11 mouse cellular contexts compared by ENCODE assay signal in the genomic region with DNA sequence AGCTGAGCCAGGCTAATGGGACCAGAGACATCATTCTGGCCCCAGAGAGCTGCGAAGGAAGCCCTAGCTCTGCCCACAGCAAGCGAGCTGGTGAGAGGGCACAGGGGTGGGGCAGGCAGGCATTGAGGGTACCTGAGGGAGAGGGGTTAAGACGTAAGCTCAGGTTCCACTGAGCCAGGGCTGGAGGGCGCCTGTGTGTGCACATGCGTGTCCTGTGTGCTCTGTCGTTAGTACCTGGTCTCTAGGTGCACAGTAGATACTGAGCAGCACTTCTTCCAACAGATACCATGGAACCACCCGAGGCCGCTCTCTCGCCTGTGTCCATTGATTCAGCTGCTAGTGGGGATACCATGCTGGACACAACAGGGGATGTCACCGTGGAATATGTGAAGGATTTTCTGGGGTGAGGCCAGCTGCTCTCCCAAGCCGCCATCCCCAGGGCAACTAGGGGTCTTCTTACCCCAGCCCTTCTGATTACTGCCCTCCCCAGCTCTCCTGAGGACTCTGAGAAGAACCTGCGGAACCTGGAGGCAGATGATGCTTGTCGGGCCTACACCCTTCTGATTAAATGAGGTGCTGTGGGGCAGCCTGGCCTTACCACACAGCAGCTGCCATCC. TPM values are rescaled to one million over a fixed set of nuclear protein-coding genes. Genes with fewer than 3 reads are reported as not detected.
DNase-seq lines count a peak whose midpoint lies in the region.
"Had no signal": no experiment of that assay in that cellular context is flagged by ENCODE, and none has a peak within 500 bp of the region (broad histone marks: within the 10 kb centered on the region; RNA-seq: fewer than 3 reads in every experiment).

No protein-coding gene starts in this region.

- DNase-seq in adrenal gland, postnatal 14 days: peak; percentile 9
- DNase-seq in adrenal gland, adult 18-20 months (ENCODE audit: low spot score in 2 of 2): no peak
- peak; percentile 9 to 10 for DNase-seq in cerebellum, postnatal 25 days
- no peak for DNase-seq in cerebellum, postnatal 36 days
- peak; percentile 90 for DNase-seq in heart, adult 11 months
- no peak for DNase-seq in heart, adult 18-20 months
- peak; percentile 38 for DNase-seq in testis, postnatal 10 days (ENCODE audit: low spot score)
- no peak for DNase-seq in testis, postnatal 14 days (ENCODE audit: low spot score)
- DNase-seq: embryo, embryonic 11 days; gastrocnemius, postnatal 10 days; kidney, adult 2 months had no signal

RNA-seq across cellular contexts. Expression of gene Llgl1, which starts 13.2 kb away (rescaled TPM):
- total RNA-seq in adrenal gland, postnatal 14 days (2021): 23.7 and 28.8 TPM in 2 replicates
- total RNA-seq in adrenal gland, adult 18-20 months (2021): 10 to 100 TPM; 19.2 to 22.6 TPM
- total RNA-seq in heart, adult 18-20 months (2021): 10 to 100 TPM; 10.4 to 10.8 TPM

RNA-seq across cellular contexts. Expression of gene Flii, which starts 14.3 kb away (rescaled TPM):
- 126 and 137 TPM in 2 replicates for total RNA-seq in adrenal gland, postnatal 14 days (2021)
- total RNA-seq in adrenal gland, adult 18-20 months (2021): 100 to 1,000 TPM; 145 to 174 TPM
- 100 to 1,000 TPM; 124 to 129 TPM for total RNA-seq in heart, adult 18-20 months (2021)

RNA-seq across cellular contexts. Expression of gene Mief2, which starts 15.5 kb away (rescaled TPM):
- 30.8 and 36.0 TPM in 2 replicates for total RNA-seq in adrenal gland, postnatal 14 days (2021)
- 10 to 100 TPM; 27.0 to 32.3 TPM for total RNA-seq in adrenal gland, adult 18-20 months (2021)
- total RNA-seq in heart, adult 18-20 months (2021): 10 to 100 TPM; 30.5 to 34.2 TPM

Comparison
In these comparisons a context has a peak if more than half of its experiments do, and no peak if none do; other contexts are left out.
1. DNase-seq: peak in adrenal gland, postnatal 14 days (single experiment), cerebellum, postnatal 25 days (2 of 2), heart, adult 11 months (single experiment) and testis, postnatal 10 days (single experiment); none in adrenal gland, adult 18-20 months (0 of 2), cerebellum, postnatal 36 days (0 of 2), heart, adult 18-20 months (0 of 2) and testis, postnatal 14 days (single experiment).